Mouse (Mus musculus) cerebellum, adult 2 months (tissue): Measurements from ENCODE around the gene Tmprss11c. TPM values are rescaled to one million over a fixed set of nuclear protein-coding genes. Genes with fewer than 3 reads are reported as not detected.
"Not testable (repeated sequence)": the region's sequence is repeated elsewhere in the genome, so short reads cannot be mapped to it uniquely, and the experiment has no call there.

Experiments used
- DNase-seq, 2 experiments: peaks; one replicate each; pipeline ENCODE4 v3.0.0; 2021
- H3K27ac ChIP-seq: fragments of 200-500 bp; 2 replicates; pipeline ENCODE4 v1.5.1; 2012; ENCODE audit warnings: low read length, control low read depth, inconsistent platforms; ENCODE audit not compliant: insufficient read depth
- H3K27me3 ChIP-seq: fragments of 200-500 bp; 2 replicates; pipeline ENCODE4 v1.6.1; 2012; ENCODE audit warnings: inconsistent platforms, mild to moderate bottlenecking, low read length, moderate library complexity; ENCODE audit not compliant: control insufficient read depth, insufficient read depth
- H3K4me1 ChIP-seq: fragments of 200-500 bp; 2 replicates; pipeline ENCODE4 v1.6.1; 2011; ENCODE audit warnings: low read length; ENCODE audit not compliant: control insufficient read depth, insufficient read depth
- H3K4me3 ChIP-seq: fragments of 200-500 bp; replicated peaks from 2 replicates; pipeline ENCODE3; 2011; ENCODE audit warnings: mild to moderate bottlenecking, low read depth, low read length, control low read depth; ENCODE audit not compliant: insufficient read depth
- CTCF ChIP-seq: fragments of 200-500 bp; IDR thresholded peaks from 2 replicates; pipeline ENCODE4 v1.5.1; 2011; ENCODE audit warnings: low read depth, mild to moderate bottlenecking, control low read depth, low read length, moderate library complexity, borderline replicate concordance; ENCODE audit not compliant: insufficient read depth
- POLR2A ChIP-seq: fragments of 200-500 bp; IDR thresholded peaks from 2 replicates; pipeline ENCODE4 v1.6.1; 2011; ENCODE audit warnings: low read length, control low read depth, borderline replicate concordance; ENCODE audit not compliant: insufficient read depth
- WGBS: fragments of 180-500 bp; shearing (Covaris S2); methylation state at CpG from one replicate; pipeline ENCODE4 v1.1.7; 2018; 5-methylcytosine and 5-hydroxymethylcytosine counted together
- polyA plus RNA-seq: library from polyadenylated mRNA; depleted of rRNA; stranded (reverse); fragments of >200 nt; gene quantifications from 2 replicates; pipeline ENCODE4 v1.2.3, GENCODE M21; 2012; rRNA removed

Gene Tmprss11c
- polyA plus RNA-seq = not detected in 2 replicates

DNA sequence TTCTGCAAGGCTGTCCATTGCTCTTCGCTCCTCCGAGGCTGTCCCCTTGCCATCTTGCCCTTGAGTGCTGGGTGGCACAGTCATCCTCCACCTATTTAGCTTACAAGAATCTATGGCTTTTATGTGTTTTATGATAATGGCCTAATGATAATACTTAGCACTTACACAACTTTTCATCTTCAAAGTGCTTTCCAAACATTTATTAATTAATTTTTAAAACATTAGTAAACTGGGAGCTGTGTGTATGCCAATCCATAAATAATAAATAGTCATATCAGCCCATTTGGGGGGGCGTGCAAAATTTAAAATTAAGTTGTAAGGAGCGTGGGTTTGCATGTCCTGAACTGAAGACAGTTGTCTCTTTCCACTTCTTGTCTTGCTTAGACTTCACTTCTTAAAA, at the start of gene Tmprss11c:
Gene Tmprss11c, minus strand, starts transcription at position 101 of the 400 bp plus-strand sequence.
- no peak for DNase-seq
- Histone ChIP-seq H3K4me3 (no peak within 1 kb of the TSS), H3K27ac (no peak within 1 kb of the TSS), H3K4me1 (no peaks in the 10 kb centered on the region), H3K27me3 (no peaks in the 10 kb centered on the region)
- TF ChIP-seq POLR2A (no peak), CTCF (no peak)
- 63% methylated on average over 4 of the region's 4 CpGs for WGBS

DNA sequence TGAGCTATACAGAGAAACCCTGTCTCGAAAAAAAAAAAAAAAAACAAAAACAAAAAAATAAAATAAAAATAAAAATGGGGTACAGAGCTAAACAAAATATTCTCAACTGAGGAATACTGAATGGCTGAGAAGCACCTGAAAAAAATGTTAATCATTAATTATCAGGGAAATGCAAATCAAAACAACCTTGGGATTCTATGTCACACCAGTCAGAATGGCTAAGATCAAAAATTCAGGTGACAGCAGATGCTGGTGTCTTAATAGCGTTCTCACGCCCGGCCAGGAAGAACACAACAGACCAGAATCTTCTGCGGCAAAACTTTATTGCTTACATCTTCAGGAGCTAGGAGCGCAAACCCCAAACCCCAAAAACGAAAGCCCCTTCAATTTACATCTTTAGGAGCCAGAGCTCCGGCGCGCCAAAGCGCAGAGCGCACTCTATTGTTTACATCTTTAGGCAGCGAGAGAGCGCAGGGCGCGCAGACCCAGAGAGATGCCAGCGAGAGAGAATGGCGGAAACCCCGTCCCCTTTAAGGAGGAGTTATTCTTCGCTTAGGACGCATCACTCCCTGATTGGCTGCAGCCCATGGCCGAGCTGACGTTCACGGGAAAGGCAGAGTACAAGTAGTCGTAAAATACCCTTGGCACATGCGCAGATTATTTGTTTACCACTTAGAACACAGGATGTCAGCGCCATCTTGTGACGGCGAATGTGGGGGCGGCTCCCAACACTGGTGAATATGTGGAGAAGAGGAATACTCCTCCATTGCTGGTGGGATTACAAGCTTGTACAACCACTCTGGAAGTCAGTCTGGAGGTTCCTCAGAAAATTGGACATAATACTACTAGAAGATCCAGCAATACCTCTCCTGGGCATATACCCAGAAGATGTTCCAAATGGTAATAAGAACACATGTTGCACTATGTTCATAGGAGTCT, 29.2 kb upstream of the Tmprss11c start:
- not testable (repeated sequence) for H3K27ac ChIP-seq, H3K27me3 ChIP-seq, H3K4me1 ChIP-seq
- WGBS = 39% methylated on average over 30 of the region's 30 CpGs
- H3K4me3 ChIP-seq = peak overlapping the region; percentile 26
- peak; percentile 5 to 9 for DNase-seq
- TF ChIP-seq POLR2A = peak; percentile 32; the same call in 1 of the 2 replicates

DNA sequence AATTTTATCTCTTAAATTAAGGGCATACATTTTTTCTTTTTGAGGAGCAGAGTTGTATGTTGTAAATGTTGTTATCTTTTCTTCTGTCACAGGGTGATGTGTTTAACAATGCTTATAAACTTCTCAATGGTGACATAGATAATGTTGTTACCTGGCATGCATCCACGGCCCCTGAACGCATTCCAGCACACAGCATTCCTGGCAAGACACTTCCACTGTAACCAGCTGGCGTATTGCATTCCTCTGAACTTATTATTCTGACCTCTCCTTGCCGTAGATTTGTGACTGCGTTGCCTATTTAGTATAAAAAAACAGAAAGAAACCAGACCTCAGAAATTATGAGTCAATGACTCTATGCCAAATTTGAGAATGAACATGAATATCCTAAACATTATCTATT, 17.0 kb upstream of the Tmprss11c start:
- TF ChIP-seq POLR2A (no peak), CTCF (no peak)
- H3K27me3 ChIP-seq = no peaks in the 10 kb centered on the region
- peak; percentile 85 to 86 for DNase-seq

DNA sequence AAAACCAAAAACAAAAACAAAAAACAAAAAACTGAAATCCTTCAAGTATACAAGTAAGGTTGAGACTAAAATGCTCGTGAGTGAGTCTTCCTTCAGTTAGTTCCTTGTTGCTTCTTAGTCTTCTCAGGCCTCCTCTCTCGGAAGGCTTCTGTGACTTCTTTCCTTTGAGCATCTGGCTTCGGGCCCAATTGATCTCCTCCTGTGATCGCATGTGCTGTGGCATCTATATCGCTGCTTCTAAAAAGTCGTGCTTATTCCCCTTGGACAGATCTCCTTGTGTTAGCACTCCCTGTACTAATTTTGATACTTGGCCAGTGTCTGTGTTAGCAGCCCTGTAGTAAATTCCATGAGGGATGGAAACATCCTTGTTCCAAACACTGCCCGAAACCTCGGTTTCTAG, 14.8 kb upstream of the Tmprss11c start:
- Histone ChIP-seq H3K4me3 (no peak overlapping the region), H3K27ac (no peak overlapping the region), H3K27me3 (no peaks in the 10 kb centered on the region), H3K4me1 (no peaks in the 10 kb centered on the region)
- TF ChIP-seq POLR2A = no peak
- no peak for TF ChIP-seq CTCF
- peak; percentile 29 to 45 for DNase-seq
- WGBS = 18% methylated on average over 8 of the region's 8 CpGs

More for the DNA sequence above, 17.0 kb upstream of the Tmprss11c start:
- Histone ChIP-seq H3K4me1 (no peaks in the 10 kb centered on the region), H3K4me3 (no peak overlapping the region), H3K27ac (no peak overlapping the region)
- 11% methylated on average over 5 of the region's 5 CpGs for WGBS

DNA sequence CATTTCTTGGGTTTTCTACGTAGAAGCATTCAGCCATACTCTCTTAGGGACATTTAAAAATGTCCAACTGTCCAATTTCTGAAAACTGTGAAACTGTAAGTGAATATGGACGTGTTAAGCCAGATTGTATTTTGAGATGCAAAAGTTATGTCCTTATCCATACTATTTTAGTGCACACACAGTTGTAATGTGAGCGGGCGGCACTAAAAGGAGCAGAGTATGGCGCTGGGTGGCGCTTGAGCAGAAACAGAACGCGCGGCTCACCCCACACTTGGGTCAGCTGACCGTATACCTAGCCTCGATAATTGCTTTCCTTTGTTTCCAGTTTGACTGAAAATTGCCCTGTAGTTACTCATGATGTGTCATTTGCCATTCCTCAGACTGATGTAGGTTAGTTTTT, 42.5 kb downstream of the Tmprss11c start:
- no peak for DNase-seq
- 92% methylated on average over 11 of the region's 11 CpGs for WGBS
- no peak for TF ChIP-seq CTCF
- TF ChIP-seq POLR2A = no peak
- no peaks in the 10 kb centered on the region for H3K27me3 ChIP-seq
- no peak overlapping the region for H3K4me3 ChIP-seq
- H3K4me1 ChIP-seq = no peaks in the 10 kb centered on the region
- no peak overlapping the region for H3K27ac ChIP-seq

DNA sequence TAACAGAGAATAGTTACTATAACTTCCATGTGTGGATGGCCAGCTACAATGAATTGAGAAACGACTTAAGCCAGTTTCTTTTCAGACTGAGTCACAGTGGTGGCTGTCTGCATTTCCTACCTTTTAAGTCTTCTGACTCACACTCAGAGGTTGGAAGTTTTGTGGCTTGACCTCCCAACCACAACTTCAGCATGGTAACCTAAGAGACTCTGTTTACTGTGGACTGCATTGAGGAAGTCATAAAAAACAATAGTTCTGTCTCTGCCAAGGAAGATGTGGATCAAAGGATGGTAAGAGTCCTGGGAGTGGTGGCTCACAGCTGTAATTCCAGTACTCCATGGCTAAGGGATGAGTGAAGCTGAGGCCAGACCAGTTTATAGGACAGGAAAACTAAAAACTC, 44.2 kb downstream of the Tmprss11c start:
- TF ChIP-seq CTCF (no peak), POLR2A (no peak)
- no peak overlapping the region for H3K4me3 ChIP-seq
- WGBS = 57% methylated on average over 1 of the region's 1 CpGs
- H3K4me1 ChIP-seq = no peaks in the 10 kb centered on the region
- no peaks in the 10 kb centered on the region for H3K27me3 ChIP-seq
- DNase-seq = no peak
- H3K27ac ChIP-seq = no peak overlapping the region

DNA sequence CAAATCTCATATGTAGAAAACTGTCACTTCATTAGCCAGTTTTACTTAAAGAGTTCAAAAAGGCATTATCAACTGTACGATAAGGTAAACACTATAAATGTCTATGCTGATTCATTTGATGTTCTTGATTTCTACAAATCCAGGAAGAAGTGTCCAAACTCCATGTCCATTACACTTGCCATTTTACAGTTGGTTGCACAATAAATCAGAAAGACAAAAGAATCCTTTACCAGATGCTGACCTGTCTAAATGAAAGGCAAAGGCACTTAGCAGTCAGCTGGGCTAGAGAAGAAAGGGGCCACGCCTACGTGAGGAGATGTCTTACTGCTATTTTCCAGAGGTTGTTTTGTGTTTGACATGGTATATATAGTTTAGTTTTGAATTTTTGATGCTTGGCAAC, 44.8 kb downstream of the Tmprss11c start:
- WGBS = 80% methylated on average over 3 of the region's 3 CpGs
- Histone ChIP-seq H3K27ac (no peak overlapping the region), H3K4me3 (no peak overlapping the region), H3K4me1 (no peaks in the 10 kb centered on the region), H3K27me3 (no peaks in the 10 kb centered on the region)
- no peak for DNase-seq
- no peak for TF ChIP-seq CTCF
- TF ChIP-seq POLR2A = no peak

DNA sequence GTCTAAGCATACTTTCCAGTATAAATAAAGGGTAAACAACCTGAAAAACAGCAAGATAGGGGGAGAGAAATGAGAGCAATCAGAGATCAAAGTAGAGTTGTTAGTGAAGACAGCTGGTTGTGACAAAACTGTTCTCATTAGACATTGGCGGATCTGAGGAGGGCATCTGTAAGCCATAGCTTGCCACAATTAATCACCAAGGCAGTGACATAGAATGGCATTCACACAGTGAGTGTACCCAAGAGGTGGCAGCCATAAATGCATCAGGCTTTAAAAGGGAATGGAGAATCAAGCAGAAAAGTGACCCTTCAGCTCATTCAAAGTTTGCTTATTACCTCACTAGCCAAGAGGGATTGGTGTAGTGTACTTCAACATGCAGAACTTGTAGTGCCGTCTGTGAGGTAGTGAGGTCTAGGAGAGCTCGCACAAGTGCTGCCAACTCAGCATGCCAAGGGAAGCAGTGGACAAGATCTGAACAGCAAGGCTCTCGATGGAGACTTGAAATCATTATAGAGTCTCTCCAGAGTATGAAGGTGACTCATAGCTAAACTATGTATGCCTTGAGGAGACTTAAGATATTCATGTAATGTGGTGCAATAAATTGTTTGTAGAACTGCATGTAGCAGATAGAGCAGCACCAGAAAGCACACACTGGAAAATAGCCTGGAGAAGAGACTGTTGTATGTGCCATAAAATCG, 61.8 kb downstream of the Tmprss11c start:
- TF ChIP-seq CTCF (no peak), POLR2A (no peak)
- Histone ChIP-seq H3K27me3 (no peaks in the 10 kb centered on the region), H3K4me1 (no peaks in the 10 kb centered on the region), H3K4me3 (no peak overlapping the region), H3K27ac (no peak overlapping the region)
- 77% methylated on average over 5 of the region's 5 CpGs for WGBS
- DNase-seq = no peak
